Mouse (Mus musculus) gastrocnemius, adult 8-10 months (tissue): ENCODE measurements around the gene Lman2. TPM values are rescaled to one million over a fixed set of nuclear protein-coding genes. Genes with fewer than 3 reads are reported as not detected.
A peak's percentile ranks its signal among the peaks of the same experiment; 100 is the strongest.

Experiments
- DNase-seq, 2 experiments: peaks; one replicate each; pipeline ENCODE4 v3.0.0; 2022; ENCODE audit warnings: low spot score in 2 of 2
- total RNA-seq, 4 experiments: library from RNA; stranded (reverse); gene quantifications; 2 replicates each; pipeline ENCODE4 v1.2.4; 2022

The Lman2 gene
- total RNA-seq, 4 experiments from 2014 or later: 32.5 to 39.6 (median 34.6) TPM

DNA sequence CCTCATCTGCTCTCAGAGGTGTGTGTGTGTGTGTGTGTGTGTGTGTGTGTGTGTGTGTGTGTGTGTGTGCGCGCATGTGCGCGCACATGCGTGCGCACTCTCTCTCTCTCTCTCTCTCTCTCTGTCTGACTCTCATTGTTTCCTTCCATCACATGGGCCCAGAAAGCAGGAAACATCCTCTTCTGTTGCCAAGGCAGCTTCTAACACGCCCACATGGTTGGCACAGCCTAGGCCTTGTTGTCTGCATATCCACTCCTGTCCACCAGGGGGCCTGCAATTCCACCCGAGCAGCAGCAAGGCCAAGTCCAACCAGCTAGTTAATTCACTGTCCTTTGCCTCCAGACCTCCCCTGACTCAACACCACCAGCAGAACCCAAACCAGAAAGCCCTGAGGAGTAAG is 35.0 kb downstream of the Lman2 start:
- peak; percentile 67 to 72 for DNase-seq

GRCm38 (mm10) chr13:55327169-55327568 is 35.4 kb downstream of the Lman2 start:
- no peak for DNase-seq

DNA sequence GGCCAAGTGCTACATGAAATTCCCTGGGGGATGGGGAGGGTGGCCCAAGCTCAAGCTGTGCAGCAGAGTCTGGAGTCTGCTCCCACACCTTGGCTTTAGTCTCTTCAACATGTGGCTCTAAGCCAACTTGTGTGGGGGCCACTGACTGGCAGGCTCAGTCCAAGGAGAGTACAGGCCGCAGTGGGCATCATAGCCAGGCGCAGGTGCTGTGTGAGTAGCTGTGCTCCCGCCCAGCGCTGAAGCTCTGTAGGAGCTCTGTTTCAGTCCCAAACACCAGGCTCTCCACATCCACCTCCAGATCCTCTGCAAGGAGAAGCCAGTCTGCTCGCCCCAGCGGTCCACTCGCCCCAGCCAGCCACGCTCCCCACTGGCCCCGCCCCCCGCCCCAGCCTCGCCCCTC is 37.0 kb downstream of the Lman2 start:
- DNase-seq: no peak

DNA sequence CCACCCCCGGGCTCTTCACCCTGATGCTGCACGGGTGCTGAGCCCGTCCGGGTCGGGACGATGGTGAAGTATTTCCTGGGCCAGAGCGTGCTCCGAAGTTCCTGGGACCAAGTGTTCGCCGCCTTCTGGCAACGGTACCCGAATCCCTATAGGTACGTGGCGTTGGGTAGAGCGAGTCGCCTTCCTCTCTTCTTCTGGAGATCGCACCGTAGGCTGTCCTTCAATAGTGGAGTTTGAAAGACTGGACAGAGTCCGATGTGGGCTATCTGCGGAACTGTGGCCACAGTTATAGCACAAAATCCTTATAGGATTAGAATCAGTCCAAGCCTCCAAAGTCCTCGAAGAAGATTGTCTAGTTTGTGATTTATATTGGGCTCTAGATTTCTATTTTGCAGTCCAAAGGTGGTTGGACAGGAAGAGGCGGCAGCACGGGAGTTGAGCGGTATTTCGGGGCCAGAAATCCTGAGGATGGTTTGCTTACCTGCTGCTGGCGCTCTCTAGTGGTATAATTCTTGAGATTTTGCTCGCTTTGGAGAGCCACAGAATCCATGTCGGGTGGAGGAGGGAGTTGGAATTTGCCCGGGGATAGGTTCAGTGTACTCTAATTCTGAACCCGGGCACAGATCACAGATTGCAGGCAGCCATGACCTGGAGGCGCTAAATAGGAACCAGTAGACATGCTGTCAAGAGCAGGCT is 40.3 kb downstream of the Lman2 start:
- no peak for DNase-seq

GRCm38 (mm10) chr13:55321434-55322129 is 41.0 kb downstream of the Lman2 start, which contains the start of gene Rab24:
Gene Rab24, minus strand, starts transcription at chr13:55321946.
- peak; percentile 78 for DNase-seq

DNA sequence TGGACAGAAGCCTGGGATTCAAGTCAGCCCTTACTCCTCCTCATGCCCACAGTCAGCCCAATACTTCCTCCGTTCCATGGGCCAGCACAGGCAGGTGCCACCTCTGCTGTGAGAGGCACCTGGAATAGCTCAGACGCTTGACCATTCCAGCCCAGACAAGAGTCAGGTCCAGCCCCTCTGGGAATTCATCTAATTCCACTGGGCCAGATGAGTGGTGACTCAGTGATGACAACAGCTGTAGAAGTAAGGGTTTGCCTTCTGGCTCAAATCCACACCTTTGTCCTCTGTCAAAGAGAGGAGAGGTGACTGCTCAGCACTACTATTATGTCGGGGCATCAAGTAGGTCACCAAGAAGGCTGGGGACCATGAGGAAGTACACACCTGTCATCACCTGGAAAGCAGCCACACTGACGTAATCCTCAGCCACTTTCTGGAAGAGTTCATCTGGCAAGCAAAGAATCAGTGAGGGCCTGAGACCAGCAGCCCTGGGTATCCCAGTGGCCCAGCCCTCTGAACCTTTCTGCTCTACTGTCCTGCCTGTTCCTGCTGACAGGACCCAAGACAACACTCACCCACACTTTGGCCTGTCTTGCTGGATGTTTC is 42.6 kb downstream of the Lman2 start, which contains the start of gene Prelid1:
Prelid1 (plus strand) TSS at position 570 of the 603 bp plus-strand sequence.
- no peak for DNase-seq

GRCm38 (mm10) chr13:55318351-55318750 is 44.2 kb downstream of the Lman2 start:
- no peak for DNase-seq

DNA sequence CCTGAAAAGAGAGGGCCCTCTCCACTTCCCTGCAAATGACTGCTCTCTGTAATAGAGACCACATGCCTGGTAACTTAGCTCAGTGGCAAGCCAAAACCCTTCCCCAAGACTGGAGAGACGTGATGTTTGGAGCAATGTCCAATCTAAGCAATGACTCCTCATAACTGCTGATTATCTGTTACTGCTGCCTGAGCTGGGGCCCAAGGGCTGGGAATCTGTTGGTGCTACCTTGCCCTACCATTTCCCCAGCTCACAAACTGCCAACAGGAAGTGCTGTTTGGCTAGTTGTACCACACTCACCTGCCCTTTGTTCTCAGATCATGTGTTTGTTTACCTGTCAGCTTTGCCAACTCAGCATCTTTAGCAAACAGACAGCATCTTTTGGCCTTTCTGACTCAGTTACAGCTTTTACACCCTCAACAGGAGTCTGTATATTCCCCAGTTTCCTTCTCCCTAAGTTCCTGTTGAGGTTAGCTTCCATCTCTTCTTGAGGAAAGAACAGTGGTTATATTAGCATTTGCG is 47.6 kb downstream of the Lman2 start:
- no peak for DNase-seq

GRCm38 (mm10) chr13:55313051-55313450 is 49.5 kb downstream of the Lman2 start:
- DNase-seq: no peak

DNA sequence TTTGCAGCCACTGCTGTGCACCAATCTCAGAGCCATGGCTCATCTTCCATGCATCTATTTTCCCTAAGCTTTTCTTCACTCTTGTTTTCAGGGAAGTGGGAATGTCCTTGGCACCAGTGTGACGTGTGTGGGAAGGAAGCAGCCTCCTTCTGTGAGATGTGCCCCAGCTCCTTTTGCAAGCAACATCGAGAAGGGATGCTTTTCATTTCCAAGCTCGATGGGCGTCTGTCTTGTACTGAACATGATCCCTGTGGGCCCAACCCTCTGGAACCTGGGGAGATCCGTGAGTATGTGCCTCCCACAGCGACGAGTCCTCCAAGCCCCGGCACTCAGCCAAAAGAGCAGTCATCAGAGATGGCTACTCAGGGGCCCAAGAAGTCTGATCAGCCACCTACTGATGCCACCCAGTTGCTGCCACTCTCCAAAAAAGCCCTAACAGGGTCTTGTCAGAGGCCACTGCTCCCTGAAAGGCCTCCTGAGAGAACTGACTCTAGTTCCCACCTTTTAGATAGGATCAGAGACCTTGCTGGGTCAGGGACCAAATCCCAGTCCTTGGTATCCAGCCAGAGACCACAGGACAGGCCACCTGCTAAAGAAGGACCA is 50.5 kb downstream of the Lman2 start:
- no peak for DNase-seq

GRCm38 (mm10) chr13:55300913-55301312 is 61.7 kb downstream of the Lman2 start:
- DNase-seq: no peak

DNA sequence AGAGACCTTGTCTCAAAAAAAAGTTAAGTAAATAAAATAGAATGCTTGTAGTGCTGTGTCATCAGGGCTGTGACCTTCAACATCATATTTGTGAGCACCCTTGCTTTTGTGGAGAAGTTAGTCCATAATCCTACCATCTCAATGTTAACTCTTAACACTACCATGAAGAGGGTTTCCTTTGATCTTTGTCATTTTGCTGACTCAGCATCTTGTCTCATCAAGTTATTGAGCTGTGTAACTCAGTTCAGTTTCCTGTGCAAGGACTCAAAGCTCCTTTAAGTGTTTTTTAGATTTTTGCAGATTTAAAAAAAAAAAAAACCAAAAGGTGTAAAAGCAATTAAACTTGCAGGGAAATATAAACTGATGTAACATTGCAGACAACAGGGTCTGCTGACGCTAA is 65.8 kb downstream of the Lman2 start:
- DNase-seq: no peak

Other genes starting within 250 kb of the Lman2 start
- not detected for gene Gm17617, start 229.2 kb downstream of the Lman2 start, total RNA-seq
- 1 to 10 TPM in 3 of 4 experiments, under 1 TPM in 1; 0.62 to 1.4 (median 1.4) TPM for gene Fgfr4, start 210.1 kb downstream of the Lman2 start, total RNA-seq
- gene Nsd1, start 153.0 kb downstream of the Lman2 start, total RNA-seq: 10 to 100 TPM; 43.6 to 62.2 (median 47.4) TPM
- gene Prelid1, start 42.3 kb downstream of the Lman2 start, total RNA-seq: 10 to 100 TPM; 12.6 to 19.7 (median 16.9) TPM
- gene Rab24, start 40.8 kb downstream of the Lman2 start, total RNA-seq: 10 to 100 TPM; 32.0 to 37.3 (median 34.5) TPM
- gene Mxd3, start 33.0 kb downstream of the Lman2 start, total RNA-seq: not detected
- gene Rgs14, start 6.9 kb upstream of the Lman2 start, total RNA-seq: under 1 TPM in 2 of 4 experiments, not detected in 2; 0.29 to 0.35 TPM
- not detected for gene Slc34a1, start 35.4 kb upstream of the Lman2 start, total RNA-seq
- gene Pfn3, start 52.4 kb upstream of the Lman2 start, total RNA-seq: not detected
- not detected for gene F12, start 64.0 kb upstream of the Lman2 start, total RNA-seq
- 1 to 10 TPM; 6.9 to 9.7 (median 9.4) TPM for gene Grk6, start 82.3 kb upstream of the Lman2 start, total RNA-seq
- gene Prr7, start 101.5 kb upstream of the Lman2 start, total RNA-seq: under 1 TPM in 2 of 4 experiments, not detected in 2; 0.20 to 0.39 TPM
- gene Dbn1, start 125.3 kb upstream of the Lman2 start, total RNA-seq: 1 to 10 TPM; 2.9 to 4.0 (median 3.4) TPM
- gene Pdlim7, start 150.9 kb upstream of the Lman2 start, total RNA-seq: 100 to 1,000 TPM; 476 to 539 (median 493) TPM
- 1 to 10 TPM in 1 of 4 experiments, under 1 TPM in 3; 0.61 to 1.1 (median 0.79) TPM for gene Dok3, start 166.5 kb upstream of the Lman2 start, total RNA-seq
- gene Ddx41, start 173.9 kb upstream of the Lman2 start, total RNA-seq: 10 to 100 TPM in 1 of 4 experiments, 1 to 10 TPM in 3; 8.3 to 12.2 (median 9.2) TPM
- 10 to 100 TPM in 3 of 4 experiments, 1 to 10 TPM in 1; 7.8 to 14.0 (median 10.1) TPM for gene Fam193b, start 208.3 kb upstream of the Lman2 start, total RNA-seq
- gene Tmed9, start 210.9 kb upstream of the Lman2 start, total RNA-seq: 10 to 100 TPM; 54.1 to 64.0 (median 60.1) TPM
- gene B4galt7, start 237.1 kb upstream of the Lman2 start, total RNA-seq: 1 to 10 TPM; 4.8 to 5.8 (median 5.1) TPM